Mouse (Mus musculus): ENCODE results near the gene Chchd2.
"Not testable (repeated sequence)": the region's sequence is repeated elsewhere in the genome, so short reads cannot be mapped to it uniquely, and the experiment has no call there.

Chchd2 gene

DNA sequence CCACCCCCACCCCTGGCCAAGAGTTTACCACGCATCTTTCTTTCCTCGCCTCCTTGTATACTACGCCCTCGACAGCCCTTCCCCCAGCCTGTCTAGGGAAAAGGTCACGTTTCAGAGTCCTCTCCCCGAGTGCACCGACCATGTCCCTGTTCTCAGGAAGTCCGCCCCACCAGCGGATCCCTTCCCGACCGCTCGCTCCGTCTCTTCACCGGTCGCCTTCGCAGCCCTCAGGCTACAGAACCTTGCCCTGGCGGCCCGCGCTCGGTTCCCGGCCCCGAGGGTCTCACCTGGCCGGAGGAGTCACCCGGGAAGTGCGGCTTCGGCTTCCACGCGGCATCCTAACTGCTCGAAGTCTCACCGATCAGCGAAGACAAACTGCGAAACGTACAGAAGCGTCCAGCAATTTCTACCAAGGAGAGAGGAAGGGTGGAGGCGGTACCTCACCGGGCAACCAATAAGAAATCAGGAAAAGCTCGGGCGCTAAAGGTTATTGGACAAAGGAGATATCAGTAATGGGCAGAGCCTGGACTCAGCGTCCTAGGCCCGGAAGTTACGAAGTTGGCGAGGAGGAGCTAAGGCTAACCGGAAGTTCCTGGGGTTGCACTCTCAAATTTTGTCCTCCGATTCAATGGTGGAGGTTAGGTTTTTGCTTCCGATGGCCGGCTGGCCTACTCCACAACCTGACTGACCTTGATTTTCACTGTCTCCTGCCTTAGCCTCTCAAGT, at the start of gene Chchd2:
TSS of gene Chchd2 (minus strand) at position 560 of the 726 bp plus-strand sequence.
- DNase-seq = peak; percentile 91

DNA sequence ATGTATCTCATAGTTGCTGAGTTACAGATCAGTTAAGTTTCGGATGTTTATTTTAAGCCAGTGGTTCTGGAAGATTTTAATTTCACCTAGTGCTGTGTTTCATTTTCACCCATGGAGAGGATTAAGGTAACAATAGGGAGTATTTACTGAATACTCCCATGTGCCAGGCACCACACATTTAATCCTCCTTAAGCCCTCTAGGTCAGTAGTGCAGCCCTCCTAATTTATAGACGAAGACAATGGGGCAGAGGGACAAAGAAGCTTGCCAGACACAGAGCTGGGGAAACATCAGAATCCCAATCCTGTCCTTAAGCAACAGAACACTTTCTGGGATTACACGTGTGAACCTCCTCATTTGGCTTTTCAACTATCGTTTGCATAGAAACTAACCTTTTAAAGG, 49.7 kb upstream of the Chchd2 start:
- DNase-seq = no peak

DNA sequence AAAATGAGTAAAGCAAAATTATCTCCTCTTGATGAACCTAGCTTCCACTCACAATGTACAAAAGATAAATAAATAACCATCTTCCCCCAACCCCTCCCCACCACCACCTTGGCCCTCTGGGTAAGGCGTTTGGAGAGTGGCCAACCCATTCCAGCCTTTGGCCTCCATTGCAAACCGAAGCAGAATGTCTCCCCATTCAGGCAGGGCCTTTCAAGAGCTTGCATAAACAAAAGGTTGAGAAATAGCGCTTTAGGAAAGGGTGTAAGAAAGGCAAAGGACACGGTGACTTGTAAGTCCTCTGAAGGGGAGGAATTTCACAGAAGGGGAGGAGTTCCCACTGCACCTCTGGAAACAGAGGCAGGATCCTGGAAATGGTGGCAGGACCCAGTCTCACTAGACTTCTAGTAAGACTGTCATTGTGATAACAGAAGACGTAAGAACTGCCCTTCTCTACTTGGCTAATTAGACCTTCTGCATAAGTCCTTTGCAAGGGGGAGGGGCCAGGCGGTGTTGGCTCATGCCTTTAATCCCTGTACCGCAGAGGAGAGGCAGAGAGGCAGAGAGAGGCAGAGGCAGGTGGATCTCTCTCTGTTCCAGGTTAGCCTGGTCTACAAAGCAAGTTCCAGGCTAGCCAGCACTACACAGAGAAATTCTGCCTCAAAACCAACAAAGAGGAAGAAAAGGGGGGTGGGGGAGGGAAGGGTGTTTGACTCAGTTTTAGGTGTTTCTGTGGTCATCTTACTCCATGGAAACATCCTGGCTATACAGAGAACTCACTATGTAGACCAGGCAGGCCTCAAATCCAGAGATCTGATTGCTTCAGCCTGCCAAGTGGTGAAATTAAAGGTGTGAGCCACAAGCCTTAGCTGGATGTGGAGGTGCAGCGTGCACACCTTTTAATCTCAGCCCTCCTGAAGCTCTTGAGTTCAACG, 42.9 kb upstream of the Chchd2 start:
- no peak for DNase-seq

DNA sequence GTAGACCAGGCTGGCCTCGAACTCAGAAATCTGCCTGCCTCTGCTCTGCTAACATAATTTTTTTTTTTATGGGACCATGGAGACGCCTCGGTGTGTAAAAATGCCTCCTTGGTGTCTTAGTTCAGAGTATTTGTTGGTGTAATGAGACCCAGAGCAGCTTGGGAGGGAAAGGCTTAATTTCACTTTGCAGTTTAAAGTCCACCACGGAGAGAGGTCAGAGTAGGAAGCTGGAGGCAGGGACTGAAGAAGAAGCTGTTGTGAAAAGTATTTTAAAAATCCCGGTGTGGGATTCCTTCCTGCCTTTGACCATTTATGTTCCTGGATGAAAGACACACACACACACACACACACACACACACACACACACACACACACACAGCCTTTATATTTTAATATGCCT, 38.7 kb upstream of the Chchd2 start:
- no peak for DNase-seq

DNA sequence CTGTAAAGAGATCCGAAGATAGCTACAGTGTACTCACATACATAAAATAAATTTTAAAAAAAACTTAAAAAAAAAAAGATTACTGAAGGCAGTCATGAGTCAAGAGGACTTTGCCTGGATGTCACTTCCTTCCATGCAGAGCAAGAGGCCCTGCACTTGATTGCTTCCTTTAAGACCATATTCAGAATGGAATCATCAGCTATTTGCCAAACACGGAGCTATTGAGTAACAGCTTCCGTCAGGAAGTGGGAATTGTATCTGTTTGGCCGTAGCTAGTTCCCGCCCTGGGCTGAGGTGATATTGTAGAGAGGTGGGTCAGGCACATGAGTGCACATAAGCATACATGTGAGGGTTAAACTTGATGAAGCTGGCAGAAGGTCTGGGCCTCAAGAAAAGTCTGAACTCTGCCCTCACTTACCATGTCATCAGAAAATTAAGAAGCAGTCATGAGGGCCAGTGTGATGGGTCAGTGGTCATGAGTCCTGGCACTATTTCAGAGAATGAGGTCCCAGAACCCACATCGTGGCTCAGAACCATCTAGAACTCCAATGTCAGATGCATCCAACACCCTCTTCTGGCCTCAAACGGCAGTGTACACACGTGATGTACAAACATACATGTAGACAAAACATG, 37.7 kb upstream of the Chchd2 start:
- DNase-seq = no peak

DNA sequence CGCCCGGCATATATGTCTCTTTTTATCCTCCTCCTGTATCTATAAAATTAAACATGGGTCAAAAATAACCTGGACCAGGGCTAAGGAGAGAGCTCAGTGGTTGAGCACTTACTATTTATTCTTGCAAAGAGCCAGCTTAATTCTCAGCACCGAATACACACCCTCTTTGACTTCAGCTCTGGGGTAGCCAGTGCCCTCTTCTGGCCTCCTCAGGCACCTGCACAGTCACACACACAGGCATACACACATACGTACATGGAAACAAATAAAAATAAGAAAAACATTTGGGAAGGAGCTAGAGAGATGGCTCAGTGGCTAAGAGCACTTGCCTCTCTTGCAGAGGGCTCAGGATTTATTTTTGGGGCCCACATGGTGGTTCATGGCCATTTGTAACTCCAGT, 34.7 kb upstream of the Chchd2 start:
- no peak for DNase-seq

DNA sequence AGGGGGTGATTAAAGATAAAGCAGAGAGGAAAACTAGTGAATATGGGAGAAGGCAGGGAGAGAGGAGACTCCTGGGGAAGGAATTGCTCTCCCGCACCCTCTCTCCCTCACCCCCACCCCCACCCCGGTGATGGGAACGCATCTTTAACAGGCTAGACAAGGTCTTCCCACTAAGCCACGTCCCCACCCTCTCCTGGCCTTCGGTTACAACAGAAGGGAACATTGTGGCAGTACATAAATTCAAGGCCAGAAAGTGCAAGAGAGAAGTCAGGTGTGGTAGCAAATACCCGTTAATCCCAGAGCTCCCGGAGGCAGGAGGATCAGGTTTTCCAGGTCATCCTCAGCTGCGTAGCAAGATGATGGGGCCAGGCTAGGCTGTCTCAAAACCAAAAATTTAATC, 32.0 kb upstream of the Chchd2 start:
- no peak for DNase-seq

DNA sequence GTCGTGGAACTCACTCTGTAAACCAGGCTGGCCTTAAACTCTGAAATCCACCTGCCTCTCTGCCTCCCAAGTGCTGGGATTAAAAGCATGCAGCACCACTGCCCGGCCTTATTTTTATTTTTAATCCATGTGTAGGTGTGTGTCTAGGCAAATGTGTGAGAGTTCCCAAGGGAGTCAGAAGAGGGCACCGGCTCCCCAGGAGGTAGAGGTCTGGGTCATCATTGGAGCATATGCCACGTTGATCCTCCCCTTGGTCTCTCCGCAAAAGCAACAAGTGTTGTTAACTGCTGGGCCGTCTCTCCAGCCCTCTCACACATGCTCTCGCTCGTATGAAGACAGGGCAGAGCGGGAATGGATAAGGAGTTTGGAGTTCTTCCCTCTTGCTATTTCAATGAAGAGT, 31.5 kb upstream of the Chchd2 start:
- DNase-seq = no peak

DNA sequence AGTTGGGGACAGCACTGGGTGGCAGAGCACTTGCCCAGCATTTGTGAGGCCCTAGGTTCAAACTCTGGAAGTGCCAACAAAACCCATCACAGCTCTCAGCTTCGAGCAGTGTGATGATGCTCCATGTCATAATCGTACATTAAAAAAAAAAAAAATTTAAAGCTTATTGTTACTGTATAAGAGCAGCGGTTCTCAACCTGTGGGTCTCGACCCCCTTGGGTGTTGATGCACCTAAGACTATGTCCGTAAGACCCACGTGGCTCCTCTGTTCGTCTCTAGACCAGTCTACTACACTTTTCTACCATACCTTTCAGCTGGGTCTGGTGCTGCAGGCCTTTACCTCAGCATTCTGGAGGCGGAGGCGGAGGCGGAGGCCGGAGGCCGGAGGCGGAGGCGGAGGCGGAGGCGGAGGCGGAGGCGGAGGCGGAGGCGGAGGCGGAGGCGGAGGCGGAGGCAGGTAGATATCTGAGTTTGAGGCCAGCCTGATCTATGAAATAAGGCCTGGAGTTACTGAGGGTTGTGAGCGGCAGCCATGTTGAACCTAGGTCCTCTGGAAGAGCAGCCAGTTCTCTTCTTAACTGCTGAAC, 30.9 kb upstream of the Chchd2 start:
- DNase-seq = no peak

DNA sequence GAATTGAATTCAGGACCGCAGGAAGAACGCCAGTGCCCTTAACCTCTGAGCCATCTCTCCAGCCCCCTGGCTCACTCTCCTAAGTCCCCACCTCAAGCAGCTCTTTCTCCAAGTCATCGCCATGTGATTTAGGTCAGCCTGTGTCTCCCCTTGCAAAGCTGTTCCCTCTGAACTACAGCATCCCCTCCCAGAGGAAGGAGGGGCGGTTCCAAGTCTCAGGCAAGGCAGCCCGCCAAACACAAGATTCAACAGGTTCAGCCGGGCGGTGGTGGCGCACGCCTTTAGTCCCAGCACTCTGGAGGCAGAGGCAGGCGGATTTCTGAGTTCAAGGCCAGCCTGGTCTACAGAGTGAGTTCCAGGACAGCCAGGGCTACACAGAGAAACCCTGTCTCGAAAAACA, 28.2 kb upstream of the Chchd2 start:
- not testable (repeated sequence) for DNase-seq

DNA sequence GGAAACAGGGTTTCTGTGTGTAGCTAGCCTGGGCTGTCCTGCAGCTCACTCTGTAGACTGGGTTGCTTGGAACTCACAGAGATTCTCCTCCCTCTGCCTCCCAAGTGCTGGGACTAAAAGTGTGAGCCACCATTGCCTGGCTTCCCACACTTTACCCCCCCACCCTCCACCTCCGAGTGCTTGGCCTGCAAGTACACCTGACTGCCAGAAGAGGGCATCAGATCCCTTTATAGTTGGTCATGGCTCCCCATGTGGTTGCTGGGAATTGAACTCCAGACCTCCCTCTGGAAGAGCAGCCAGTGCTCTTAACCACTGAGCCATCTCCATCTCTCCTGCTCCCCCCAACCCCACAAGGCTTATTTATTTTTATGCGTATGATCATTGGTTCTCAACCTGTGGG, 26.8 kb upstream of the Chchd2 start:
- no peak for DNase-seq

DNA sequence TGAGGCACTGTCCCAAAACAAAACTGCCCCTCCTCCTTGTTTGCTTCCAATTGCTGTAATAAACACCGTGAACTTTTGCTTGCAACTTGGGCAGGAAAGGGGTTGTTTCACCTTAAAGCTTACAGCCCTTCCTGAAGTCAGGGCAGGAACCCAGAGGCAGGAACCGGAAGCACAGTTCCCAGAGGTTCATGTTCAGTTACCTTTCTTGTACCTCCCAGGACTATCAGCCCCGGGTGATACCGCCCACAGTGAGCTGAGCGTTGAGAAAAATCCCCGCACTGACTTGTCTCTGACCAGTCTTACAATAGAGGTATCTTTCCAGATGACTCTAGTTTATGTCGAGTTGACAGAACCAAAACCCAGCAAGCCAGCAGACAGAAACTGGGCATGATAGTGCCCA, 22.3 kb upstream of the Chchd2 start:
- DNase-seq = no peak

DNA sequence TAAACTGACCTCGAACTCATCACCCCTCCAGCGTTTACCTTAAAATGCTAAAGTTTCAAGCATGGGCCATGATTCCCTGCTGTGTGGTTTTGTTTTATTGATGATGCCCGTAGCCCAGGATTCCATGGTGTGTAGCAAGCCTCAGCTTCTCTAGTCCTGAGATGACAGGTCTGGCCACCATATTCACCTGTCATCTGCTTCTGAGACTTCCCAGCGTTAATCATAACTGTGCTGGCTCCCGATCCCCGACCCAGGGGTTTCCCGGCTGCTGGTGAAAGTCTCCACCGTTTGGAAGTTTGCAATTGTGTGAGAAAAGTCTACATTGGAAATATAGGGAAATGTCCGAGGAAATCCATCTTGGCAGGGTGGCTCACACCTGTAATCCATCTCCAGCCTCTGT, 21.9 kb upstream of the Chchd2 start:
- no peak for DNase-seq

DNA sequence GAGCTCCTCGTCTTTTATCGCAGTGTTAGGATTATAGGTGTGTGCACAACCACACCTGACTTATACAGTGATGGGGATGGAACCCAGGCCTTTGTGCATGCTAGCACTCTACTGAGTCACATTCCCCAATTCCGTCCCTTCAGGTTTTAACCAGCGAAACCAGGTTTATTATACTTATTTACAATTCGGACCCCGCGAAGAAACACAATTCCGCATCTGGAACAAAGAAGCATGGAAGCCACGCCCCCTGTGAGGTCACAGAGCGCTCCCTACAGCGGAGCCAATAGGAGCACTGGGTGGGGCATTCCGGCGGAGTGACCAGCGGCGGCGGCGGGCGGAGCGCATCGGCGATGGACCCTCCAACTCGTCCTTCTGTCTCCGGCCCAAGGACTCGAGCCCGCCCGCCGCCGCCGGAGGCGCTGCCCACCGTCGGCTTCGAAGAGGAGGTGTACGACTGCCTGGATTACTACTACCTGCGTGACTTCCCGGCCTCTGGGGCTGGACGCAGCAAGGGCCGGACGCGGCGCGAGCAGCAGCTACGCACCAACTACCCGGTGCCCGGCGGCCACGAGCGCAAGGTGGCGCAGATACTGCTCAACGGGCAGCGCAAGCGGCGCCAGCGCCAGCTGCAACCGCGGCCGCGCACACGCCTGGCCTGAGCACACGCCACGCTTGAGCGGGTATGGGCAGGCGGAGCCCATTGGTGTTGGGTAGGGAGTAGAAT, 21.1 kb upstream of the Chchd2 start, which contains the start of gene Nupr1l:
TSS of gene Nupr1l (plus strand) at position 299 of the 724 bp plus-strand sequence.
- DNase-seq = peak; percentile 88

DNA sequence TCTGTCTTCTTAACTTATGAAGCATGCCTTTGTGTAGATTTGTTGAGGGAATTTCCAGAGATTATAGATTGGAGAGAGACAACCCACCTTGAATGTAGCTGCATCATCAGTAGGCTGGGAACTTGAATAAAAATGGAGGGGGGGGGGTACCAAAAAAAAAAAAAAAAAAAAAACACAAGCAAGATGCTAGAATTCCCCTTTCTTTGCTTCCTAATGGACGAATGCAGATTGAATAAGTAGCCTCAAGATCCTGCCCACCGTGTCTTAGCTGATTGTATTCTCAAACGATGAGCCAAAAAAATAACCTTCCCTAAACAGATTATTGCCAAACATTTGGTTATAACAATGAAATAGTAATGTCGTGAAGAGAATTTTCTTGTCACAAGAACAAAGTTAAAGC, 20.5 kb upstream of the Chchd2 start:
- no peak for DNase-seq

DNA sequence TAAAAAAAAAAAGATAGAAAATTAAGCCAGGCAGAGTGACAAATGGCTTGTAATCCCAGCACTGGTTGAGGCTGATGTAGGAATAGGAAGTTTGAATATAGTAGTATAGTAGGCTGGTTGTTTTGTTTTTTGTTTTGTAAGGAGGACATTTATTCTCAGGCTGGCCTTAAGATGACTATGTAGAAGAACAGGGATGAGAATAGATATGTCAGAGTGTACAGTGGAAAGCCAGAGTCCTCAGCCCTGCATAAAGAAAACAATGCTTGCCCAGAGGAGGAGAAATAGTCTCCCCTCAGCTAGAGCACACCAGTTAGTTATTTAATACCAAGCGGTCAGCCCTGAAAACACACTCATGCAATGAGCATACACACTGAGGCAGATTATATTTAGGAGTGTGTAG, 11.2 kb upstream of the Chchd2 start, which contains the start of gene Phkg1:
TSS of gene Phkg1 (minus strand) at position 101 of the 400 bp plus-strand sequence.
- no peak for DNase-seq

DNA sequence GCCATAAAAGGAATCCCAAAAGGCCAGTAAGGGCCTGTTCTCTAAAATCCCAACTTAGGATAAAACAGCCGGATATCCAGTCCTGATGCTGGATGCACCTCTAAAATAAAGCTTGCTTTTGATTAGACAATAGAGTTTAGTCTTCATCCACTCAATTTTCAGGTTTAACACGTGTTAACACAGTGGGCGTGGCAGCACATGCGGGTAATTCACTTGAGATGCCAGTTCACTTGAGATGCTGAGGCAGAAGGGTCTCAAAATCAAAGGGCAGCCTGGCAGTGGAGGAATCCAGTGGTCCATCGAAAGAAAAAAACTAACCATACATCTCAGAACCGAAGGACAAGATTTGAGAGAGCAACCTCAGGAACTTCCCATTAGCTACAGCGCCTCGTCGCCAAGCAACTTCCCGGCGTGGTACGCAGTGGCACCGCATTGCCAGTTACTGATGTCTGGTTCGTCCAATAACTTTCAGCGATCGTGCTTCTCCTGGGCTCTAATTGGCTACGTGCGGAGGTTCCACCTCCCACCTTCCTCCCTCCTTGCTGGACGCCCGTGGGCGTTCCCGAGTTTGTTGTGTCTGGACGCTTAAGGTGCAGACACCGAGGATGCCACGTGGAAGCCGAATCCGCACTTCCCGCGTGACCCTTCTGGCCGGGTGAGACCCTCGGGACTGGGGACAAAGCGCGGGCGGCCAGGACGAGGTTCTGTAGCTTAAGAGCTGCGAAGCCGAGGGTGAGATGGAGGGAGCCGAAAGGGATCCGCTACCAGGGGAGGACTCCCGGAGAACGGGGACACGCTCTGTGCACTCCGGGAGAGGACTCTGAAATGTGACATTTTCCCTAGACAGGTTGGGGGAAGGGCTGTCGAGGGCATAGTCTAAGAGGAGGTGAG, 8.2 kb upstream of the Chchd2 start, which contains the start of gene Zbed5:
TSS of gene Zbed5 (plus strand) at position 526 of the 891 bp plus-strand sequence.
- peak; percentile 88 for DNase-seq

DNA sequence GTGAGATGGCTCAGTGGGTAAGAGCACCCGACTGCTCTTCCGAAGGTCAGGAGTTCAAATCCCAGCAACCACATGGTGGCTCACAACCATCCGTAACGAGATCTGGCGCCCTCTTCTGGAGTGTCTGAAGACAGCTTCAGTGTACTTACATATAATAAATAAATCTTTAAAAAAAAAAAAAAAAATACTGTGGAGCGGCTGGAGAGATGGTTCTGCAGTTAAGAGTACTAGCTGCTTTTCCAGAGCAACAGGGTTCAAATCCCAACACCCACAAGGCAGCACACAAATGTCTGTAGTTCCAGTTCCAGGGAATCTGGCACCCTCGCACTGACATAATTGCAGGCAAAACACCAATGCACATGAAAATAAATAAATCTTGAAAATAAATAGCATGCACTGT, 3.1 kb upstream of the Chchd2 start:
- DNase-seq = not testable (repeated sequence)

DNA sequence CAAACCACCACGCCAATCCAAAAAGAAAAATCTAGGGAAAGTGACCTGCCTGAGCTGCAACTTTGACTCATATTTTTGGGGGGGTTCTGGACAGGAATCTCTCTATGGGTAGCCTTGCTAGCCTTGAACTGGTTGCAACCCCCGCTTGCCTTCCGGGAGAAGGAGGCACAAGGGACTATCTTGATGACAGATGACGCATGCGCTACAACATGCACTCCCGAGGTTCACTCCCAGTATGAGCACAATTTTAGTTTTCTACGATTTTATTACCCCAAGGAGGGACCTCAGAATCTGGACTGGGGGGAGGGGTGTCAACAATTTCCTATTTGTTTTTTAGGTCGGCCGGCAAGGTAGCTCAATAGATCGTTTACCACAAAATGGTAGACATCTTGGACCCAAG, 999 bp downstream of the Chchd2 start:
- DNase-seq = no peak

DNA sequence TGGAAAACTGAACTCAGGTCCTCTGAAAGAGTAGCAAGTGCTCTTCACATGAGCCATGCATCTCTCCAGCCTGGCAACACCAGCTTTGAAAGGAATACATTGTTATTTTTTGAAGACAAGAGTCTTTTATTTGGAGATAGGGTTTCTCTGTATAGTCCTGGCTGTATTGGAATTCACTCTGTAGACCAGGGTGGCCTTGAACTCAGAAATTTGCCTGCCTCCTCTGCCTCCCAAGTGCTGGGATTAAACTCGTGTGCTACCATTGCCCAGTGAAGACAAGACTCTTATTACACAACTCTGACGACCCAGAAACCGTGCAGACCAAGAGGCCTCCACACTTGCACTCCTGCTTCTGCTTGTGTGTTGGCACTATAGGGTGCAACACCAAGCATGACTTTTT, 7.4 kb downstream of the Chchd2 start:
- DNase-seq = no peak

DNA sequence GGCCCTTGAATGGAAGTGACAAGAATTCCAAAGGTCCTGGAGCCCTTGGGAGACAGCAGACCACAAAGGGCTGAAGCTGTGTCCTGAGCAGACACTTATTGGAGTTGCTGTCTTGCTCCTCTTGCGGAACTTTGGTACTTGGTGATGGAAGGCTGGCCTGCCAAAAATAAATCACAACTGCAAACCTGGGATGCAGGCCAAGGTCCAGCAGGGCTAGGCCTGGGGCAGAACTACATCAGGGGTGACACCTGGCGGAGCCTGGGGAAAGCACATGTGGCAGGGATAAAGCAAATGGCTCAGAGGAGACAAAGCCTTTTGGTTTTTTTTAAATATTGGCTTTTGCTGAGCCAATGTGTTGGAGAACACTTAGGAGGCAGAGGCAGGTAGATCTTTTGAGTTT, 8.3 kb downstream of the Chchd2 start:
- peak; percentile 25 for DNase-seq
